32 mouse cellular contexts compared by ENCODE assay signal in the genomic region with DNA sequence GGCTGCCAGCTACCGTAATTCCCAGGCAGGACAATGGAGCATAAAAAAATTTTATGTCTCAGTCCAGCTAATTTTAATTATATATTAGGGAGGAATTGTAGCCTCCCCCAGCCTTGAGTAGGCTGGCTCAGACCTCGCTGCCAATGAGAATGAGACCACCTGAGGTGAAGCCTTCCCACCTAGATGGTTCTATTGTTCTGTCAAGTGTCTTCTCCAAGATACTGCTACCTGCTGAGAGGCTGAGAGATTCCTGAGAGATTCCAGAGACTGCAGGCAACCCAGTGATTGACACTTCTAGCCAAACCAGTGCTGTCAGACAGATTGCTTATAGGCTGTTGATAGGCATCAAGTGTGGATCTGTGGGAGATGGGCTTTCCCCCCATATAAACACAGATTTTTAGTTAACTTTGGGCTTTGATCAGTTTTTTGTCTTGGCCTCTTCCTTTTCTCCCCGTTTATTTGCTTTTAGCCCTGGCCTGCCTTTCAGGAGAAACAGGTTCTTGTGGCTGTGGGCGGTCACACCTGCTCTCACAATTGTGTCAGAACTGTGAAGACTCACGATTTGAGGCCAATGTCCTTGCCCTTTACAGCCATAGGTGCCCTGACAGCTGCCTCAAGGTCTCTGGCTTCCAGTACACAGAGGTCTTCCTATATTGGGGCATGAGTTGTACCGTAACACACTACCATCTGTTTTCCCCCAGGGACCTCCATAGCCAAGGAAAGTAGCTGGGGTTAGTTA. TPM values are rescaled to one million over a fixed set of nuclear protein-coding genes. Genes with fewer than 3 reads are reported as not detected.
DNase-seq lines count a peak whose midpoint lies in the region; ATAC-seq and TF ChIP-seq lines count a peak whose summit lies in the region.
"Had no signal": no experiment of that assay in that cellular context is flagged by ENCODE, and none has a peak within 500 bp of the region (broad histone marks: within the 10 kb centered on the region; RNA-seq: fewer than 3 reads in every experiment).

No protein-coding gene starts in this region.

- H3K36me3 ChIP-seq in intestine, postnatal 0 days (ENCODE audit: control insufficient read depth, insufficient read depth), result no peaks in the 10 kb centered on the region
- H3K36me3 ChIP-seq: forebrain, embryonic 12.5 days; kidney, embryonic 15.5 days; liver, embryonic 15.5 days; neural tube, embryonic 13.5 days had no signal

- peak overlapping the region; percentile 90 for H3K27ac ChIP-seq in intestine, postnatal 0 days (ENCODE audit: low read depth, low read length)
- H3K27ac ChIP-seq: forebrain, embryonic 12.5 days; hindbrain, postnatal 0 days; kidney, embryonic 15.5 days; liver, embryonic 15.5 days; macrophage; neural tube, embryonic 13.5 days had no signal

- H3K9ac ChIP-seq in intestine, postnatal 0 days (ENCODE audit: low read depth, low read length), result no peak overlapping the region
- H3K9ac ChIP-seq: forebrain, embryonic 12.5 days; kidney, embryonic 15.5 days; liver, embryonic 15.5 days; neural tube, embryonic 13.5 days had no signal

- TF ChIP-seq CTCF in intestine, postnatal 0 days (IDR thresholded peaks at IDR 0.05; ENCODE audit: low read depth), result no peak

- H3K9me3 ChIP-seq in intestine, postnatal 0 days (ENCODE audit: control insufficient read depth), result no peaks in the 10 kb centered on the region
- H3K9me3 ChIP-seq: forebrain, embryonic 12.5 days; kidney, embryonic 15.5 days; liver, embryonic 15.5 days; neural tube, embryonic 13.5 days had no signal

- 0 out of 2 replicates have a peak overlapping the region, but pooled peaks have one; percentile 30 for H3K4me2 ChIP-seq in intestine, postnatal 0 days (replicated peaks; ENCODE audit: low read depth)
- H3K4me2 ChIP-seq: forebrain, embryonic 12.5 days; kidney, embryonic 15.5 days; liver, embryonic 15.5 days; neural tube, embryonic 13.5 days had no signal

- no peaks in the 10 kb centered on the region for H3K27me3 ChIP-seq in intestine, postnatal 0 days (replicated peaks; ENCODE audit: control insufficient read depth, insufficient read depth, low read length)
- H3K27me3 ChIP-seq: CH12.LX; forebrain, embryonic 12.5 days; kidney, embryonic 15.5 days; liver, embryonic 15.5 days; neural tube, embryonic 13.5 days had no signal

- WGBS in intestine, postnatal 0 days, result 47% methylated on average over 6 of the region's 6 CpGs

- no peak overlapping the region for H3K4me3 ChIP-seq in intestine, postnatal 0 days (ENCODE audit: low read depth, low read length)
- H3K4me3 ChIP-seq: forebrain, embryonic 12.5 days; kidney, embryonic 15.5 days; liver, embryonic 15.5 days; myocyte; neural tube, embryonic 13.5 days had no signal

- peak; percentile 71 for ATAC-seq in intestine, postnatal 0 days
- ATAC-seq: hindbrain, postnatal 0 days; midbrain, embryonic 16.5 days had no signal

- no peaks in the 10 kb centered on the region; the same call in 1 of the 2 replicates for H3K4me1 ChIP-seq in intestine, postnatal 0 days (replicated peaks; ENCODE audit: control insufficient read depth, insufficient read depth, low read length)
- H3K4me1 ChIP-seq: forebrain, embryonic 12.5 days; kidney, embryonic 15.5 days; liver, embryonic 15.5 days; neural tube, embryonic 13.5 days had no signal

- intact Hi-C loops in heart, postnatal 10 days (cut with DNase I), result no loop called here

- peak; percentile 37 for DNase-seq in kidney, adult 9 months
- no peak for DNase-seq in kidney, postnatal 25 days
- DNase-seq in ZHBTc4 (ENCODE audit: low read depth, low spot score), result peak; percentile 82
- no peak for DNase-seq in frontal cortex, postnatal 25 days (ENCODE audit: low spot score in 2 of 2)
- no peak for DNase-seq in adrenal gland, adult (ENCODE audit: inconsistent age in 2 of 2, low spot score in 1 of 2)
- no peak for DNase-seq in heart, postnatal 10 days
- DNase-seq: adrenal gland, postnatal 25 days; B cell, adult 2 months; cerebellum, adult 11 months; cerebellum, adult 9-11 months; left cerebral cortex, postnatal 4 days; liver; retina, postnatal 1 day; thymus, adult 2 months; thymus, postnatal 4 days had no signal

RNA-seq across cellular contexts. Expression of a gene that starts 5.6 kb away (rescaled TPM):
- 10.6 and 13.9 TPM in 2 replicates for polyA plus RNA-seq in intestine, postnatal 0 days (2015; fragmentation: Nextera tagmentation; extraction: Ambion mirVana)
- total RNA-seq in heart, postnatal 10 days (2021), result under 1 TPM in 1 of 2 experiments, not detected in 1; 0.60 TPM
- total RNA-seq: CH12.LX; common myeloid progenitor, adult 5-6 weeks; gastrocnemius, adult 8-10 months; hindbrain, postnatal 0 days; left cerebral cortex, adult 8-10 months; left cerebral cortex, postnatal 4 days had no signal
- polyA plus RNA-seq: forebrain, embryonic 12.5 days; heart, embryonic 16.5 days; hindbrain, embryonic 11.5 days; kidney, embryonic 15.5 days; liver, embryonic 15.5 days; lung, embryonic 16.5 days; macrophage; midbrain, embryonic 16.5 days; neural tube, embryonic 13.5 days; stomach, embryonic 14.5 days had no signal

RNA-seq across cellular contexts. Expression of a gene that starts 21.1 kb away (rescaled TPM):
- 28.9 and 33.7 TPM in 2 replicates for polyA plus RNA-seq in intestine, postnatal 0 days (2015; fragmentation: Nextera tagmentation; extraction: Ambion mirVana)
- total RNA-seq in heart, postnatal 10 days (2021), result 10 to 100 TPM; 65.7 to 68.1 TPM

Comparison
In these comparisons a context has a peak if more than half of its experiments do, and no peak if none do; other contexts are left out.
1. DNase-seq: peak in kidney, adult 9 months (single experiment) and ZHBTc4 (single experiment); none in kidney, postnatal 25 days (0 of 2), frontal cortex, postnatal 25 days (0 of 2), adrenal gland, adult (0 of 2) and heart, postnatal 10 days (0 of 2).